Mouse (Mus musculus) C2C12 (cell line): ENCODE data around the gene Clcf1.

Experiments
- CEBPB ChIP-seq: IDR thresholded peaks from one replicate; pipeline ENCODE4 v1.6.1; 2011; ENCODE audit warnings: low read depth, mild to moderate bottlenecking, control low read depth, moderate library complexity
- CTCF ChIP-seq: IDR thresholded peaks from one replicate; pipeline ENCODE4 v1.5.1; 2011; ENCODE audit not compliant: control insufficient read depth, insufficient read depth, insufficient read length
- FOSL1 ChIP-seq: IDR thresholded peaks from one replicate; pipeline ENCODE4 v1.8.0; 2011; ENCODE audit warnings: mild to moderate bottlenecking, low read length; ENCODE audit not compliant: poor library complexity, insufficient read depth, severe bottlenecking
- MAX ChIP-seq: IDR thresholded peaks from one replicate; pipeline ENCODE4 v1.6.1; 2011; ENCODE audit warnings: mild to moderate bottlenecking, control low read depth
- MYOD1 ChIP-seq: IDR thresholded peaks from one replicate; pipeline ENCODE4 v1.6.1; 2011; ENCODE audit warnings: low read depth; ENCODE audit not compliant: control insufficient read depth, insufficient read length
- MYOG ChIP-seq: IDR thresholded peaks from one replicate; pipeline ENCODE4 v1.6.1; 2011; ENCODE audit not compliant: control insufficient read depth, insufficient read length; ENCODE audit errors: extremely low read depth
- USF1 ChIP-seq: IDR thresholded peaks from one replicate; pipeline ENCODE4 v1.6.1; 2011; ENCODE audit warnings: low read depth, mild to moderate bottlenecking, control low read depth, moderate library complexity

GRCm38 (mm10) chr19:4206971-4207370, 7.1 kb upstream of the Clcf1 start:
- TF ChIP-seq CTCF (peak; percentile 94), MAX (no peak), USF1 (no peak), MYOG (no peak), MYOD1 (no peak), CEBPB (no peak), FOSL1 (no peak)
